Mouse (Mus musculus) spleen, postnatal 10 days (tissue): ENCODE results near the gene Spef2.
"Not testable (repeated sequence)": the region's sequence is repeated elsewhere in the genome, so short reads cannot be mapped to it uniquely, and the experiment has no call there.

Source experiments
- DNase-seq, 2 experiments: peaks; one replicate each; pipeline ENCODE4 v3.0.0; 2021 to 2022; ENCODE audit warnings: low spot score in 2 of 2

The Spef2 gene

GRCm38 (mm10) chr15:9748359-9749102 is at the start of gene Spef2:
TSS of gene Spef2 (minus strand) at chr15:9748868.
- DNase-seq, result peak; percentile 37 to 71

GRCm38 (mm10) chr15:9794131-9794530 is 45.5 kb upstream of the Spef2 start:
- DNase-seq, result no peak

- no peak for DNase-seq
Measured at GRCm38 (mm10) chr15:9788245-9789030, 39.8 kb upstream of the Spef2 start.

GRCm38 (mm10) chr15:9774222-9775142 is 25.8 kb upstream of the Spef2 start:
- not testable (repeated sequence) for DNase-seq

GRCm38 (mm10) chr15:9768184-9768918 is 19.7 kb upstream of the Spef2 start:
- DNase-seq, result no peak

GRCm38 (mm10) chr15:9767034-9767433 is 18.4 kb upstream of the Spef2 start:
- no peak for DNase-seq

- DNase-seq, result no peak
Measured at GRCm38 (mm10) chr15:9750966-9751365, 2.3 kb upstream of the Spef2 start.

- DNase-seq, result no peak
Measured at GRCm38 (mm10) chr15:9747410-9748104, 1.1 kb downstream of the Spef2 start.

GRCm38 (mm10) chr15:9742172-9742571 is 6.5 kb downstream of the Spef2 start:
- no peak for DNase-seq

GRCm38 (mm10) chr15:9714574-9715458 is 33.9 kb downstream of the Spef2 start:
- DNase-seq, result no peak

- DNase-seq, result no peak
Measured at GRCm38 (mm10) chr15:9713707-9714106, 35.0 kb downstream of the Spef2 start.

GRCm38 (mm10) chr15:9710330-9710729 is 38.3 kb downstream of the Spef2 start:
- no peak for DNase-seq

- no peak for DNase-seq
Measured at GRCm38 (mm10) chr15:9705830-9706450, 42.7 kb downstream of the Spef2 start.

- DNase-seq, result no peak
Measured at GRCm38 (mm10) chr15:9701845-9702244, 46.8 kb downstream of the Spef2 start.

GRCm38 (mm10) chr15:9691721-9692120 is 56.9 kb downstream of the Spef2 start:
- DNase-seq, result no peak

- DNase-seq, result no peak
Measured at GRCm38 (mm10) chr15:9690845-9691244, 57.8 kb downstream of the Spef2 start.

- no peak for DNase-seq
Measured at GRCm38 (mm10) chr15:9690436-9690835, 58.2 kb downstream of the Spef2 start.

- DNase-seq, result no peak
Measured at GRCm38 (mm10) chr15:9683485-9683884, 65.2 kb downstream of the Spef2 start.
